Mouse (Mus musculus) mesoderm, embryonic 11.5 days (tissue): ENCODE measurements at regions not wholly inside any gene's neighbourhood (a gene's known extent, or its start where the extent isn't known, plus 50 kb on each side); places are given as distances from the start of the nearest gene placed in this dataset.

ENCODE experiments used
- DNase-seq: peaks from one replicate; pipeline ENCODE4 v3.0.0-alpha.2; 2012; ENCODE audit warnings: low read depth, low spot score

- no peak for DNase-seq
Observed at GRCm38 (mm10) chr1:41065130-41065529, 259.7 kb downstream of the Tmem182 start.

DNA sequence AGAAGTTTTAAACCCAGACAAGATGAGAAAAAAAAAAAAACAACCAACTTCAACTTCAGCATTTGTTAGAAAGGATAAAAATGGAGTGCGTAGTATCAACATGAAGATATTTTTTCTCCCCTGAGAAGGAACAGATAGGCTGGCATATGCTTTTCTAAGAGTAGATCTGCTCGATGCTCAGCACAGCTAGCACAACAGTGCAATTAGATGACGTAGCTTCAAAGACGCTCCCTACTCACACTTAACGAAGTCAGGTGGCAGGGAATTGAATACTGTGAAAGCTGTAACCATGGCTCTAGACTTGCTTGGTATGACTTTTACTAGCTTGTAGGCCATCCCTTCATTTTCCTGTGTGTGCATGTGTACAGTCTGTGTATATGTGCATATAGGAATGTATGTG lies 299.5 kb downstream of the Tmem182 start:
- DNase-seq = no peak

DNA sequence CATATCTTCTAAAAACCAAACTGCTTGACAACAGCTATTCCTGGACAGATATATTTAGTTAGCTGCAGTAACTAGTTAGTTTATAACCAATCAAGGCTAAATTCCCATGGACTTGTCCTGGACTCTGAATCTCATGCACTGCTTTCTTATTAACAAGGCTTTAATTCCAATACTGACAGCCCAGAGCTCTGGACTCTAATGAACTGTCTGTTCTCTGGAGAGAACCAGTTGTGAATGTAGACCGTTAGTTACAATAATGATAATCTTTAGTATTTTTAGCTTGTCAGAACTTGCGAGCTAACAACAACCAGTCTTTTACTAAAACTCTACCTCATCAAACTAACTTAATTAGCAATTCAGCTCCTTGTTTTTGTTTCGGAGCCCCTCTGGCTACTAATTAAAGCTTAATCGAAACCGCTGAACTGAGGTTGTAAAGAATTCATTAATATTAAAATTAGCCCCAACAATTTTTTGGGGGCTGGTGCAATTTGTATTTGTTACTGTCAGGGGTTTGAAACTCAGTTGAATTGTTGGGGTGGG lies 316.3 kb downstream of the Tmem182 start:
- DNase-seq = no peak

- no peak for DNase-seq
Observed at GRCm38 (mm10) chr1:41131410-41131809, 326.0 kb downstream of the Tmem182 start.

GRCm38 (mm10) chr1:41133143-41133542 lies 327.7 kb downstream of the Tmem182 start:
- DNase-seq = no peak

GRCm38 (mm10) chr1:41133946-41134345 lies 328.5 kb downstream of the Tmem182 start:
- DNase-seq = no peak

DNA sequence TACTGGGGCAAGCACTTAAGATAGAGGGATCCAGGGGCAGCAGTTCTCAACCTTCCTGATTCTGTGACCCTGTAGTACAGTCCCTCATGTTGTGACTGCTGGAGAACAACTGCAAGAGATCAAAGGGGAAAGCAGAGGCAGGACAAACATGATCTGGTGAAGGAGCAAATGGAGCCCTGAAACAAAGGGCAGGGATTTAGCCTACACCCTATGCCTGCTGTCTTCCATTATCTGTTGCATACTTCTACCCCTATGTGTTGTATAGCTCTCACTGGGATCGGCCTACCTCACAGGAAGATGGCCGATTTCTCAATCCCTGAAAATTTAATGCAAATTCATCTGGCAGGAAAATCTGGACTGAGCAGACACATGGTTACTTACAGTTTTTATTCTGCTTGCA lies 334.3 kb downstream of the Tmem182 start:
- DNase-seq = no peak

GRCm38 (mm10) chr1:41140542-41140941 lies 335.1 kb downstream of the Tmem182 start:
- peak; percentile 54 for DNase-seq

GRCm38 (mm10) chr1:41141992-41142391 lies 336.6 kb downstream of the Tmem182 start:
- DNase-seq = no peak

- DNase-seq = peak; percentile 61
Observed at GRCm38 (mm10) chr1:41152516-41152915, 347.1 kb downstream of the Tmem182 start.

DNA sequence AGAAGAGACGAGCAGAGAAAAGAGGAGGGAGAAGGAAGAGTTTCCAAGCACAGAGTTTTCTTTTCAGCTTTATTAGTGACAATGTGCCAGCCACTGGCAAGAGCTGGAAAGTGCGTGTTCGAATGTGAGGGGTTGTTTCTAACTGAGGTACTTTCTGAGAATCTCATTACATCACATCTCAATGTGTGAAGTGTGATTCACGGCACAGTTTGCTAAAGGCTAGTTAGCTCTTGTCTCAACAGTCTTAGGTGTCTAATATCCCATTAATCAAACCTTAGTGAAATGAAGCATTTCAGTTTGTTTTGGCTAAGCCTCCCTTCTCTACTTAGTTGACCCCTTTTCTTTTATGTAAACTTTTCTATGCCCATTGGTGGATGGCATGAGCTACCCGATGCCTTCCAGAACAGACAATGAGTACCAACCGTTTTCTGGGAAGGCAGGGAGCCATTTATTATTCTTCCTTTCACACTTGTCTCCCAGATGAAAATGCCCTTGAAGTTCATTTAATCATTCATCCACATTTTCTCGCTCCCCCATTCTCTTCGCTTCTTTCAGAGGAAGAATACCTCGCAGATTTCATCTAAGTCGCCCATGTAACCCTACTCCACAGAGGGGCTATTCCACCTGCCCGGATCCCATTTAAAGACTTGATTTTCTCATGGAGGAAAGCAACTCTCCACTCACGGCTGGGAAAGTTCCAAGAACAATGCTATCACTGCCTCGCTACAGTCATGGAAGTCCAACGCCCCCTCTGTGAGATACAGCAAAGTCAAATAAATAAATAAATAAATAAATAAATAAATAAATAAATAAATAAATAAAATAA lies 348.0 kb downstream of the Tmem182 start:
- DNase-seq = peak; percentile 33

GRCm38 (mm10) chr1:41154198-41154597 lies 348.8 kb downstream of the Tmem182 start:
- DNase-seq = no peak

- DNase-seq = no peak
Observed at GRCm38 (mm10) chr1:41156946-41157345, 351.5 kb downstream of the Tmem182 start.

DNA sequence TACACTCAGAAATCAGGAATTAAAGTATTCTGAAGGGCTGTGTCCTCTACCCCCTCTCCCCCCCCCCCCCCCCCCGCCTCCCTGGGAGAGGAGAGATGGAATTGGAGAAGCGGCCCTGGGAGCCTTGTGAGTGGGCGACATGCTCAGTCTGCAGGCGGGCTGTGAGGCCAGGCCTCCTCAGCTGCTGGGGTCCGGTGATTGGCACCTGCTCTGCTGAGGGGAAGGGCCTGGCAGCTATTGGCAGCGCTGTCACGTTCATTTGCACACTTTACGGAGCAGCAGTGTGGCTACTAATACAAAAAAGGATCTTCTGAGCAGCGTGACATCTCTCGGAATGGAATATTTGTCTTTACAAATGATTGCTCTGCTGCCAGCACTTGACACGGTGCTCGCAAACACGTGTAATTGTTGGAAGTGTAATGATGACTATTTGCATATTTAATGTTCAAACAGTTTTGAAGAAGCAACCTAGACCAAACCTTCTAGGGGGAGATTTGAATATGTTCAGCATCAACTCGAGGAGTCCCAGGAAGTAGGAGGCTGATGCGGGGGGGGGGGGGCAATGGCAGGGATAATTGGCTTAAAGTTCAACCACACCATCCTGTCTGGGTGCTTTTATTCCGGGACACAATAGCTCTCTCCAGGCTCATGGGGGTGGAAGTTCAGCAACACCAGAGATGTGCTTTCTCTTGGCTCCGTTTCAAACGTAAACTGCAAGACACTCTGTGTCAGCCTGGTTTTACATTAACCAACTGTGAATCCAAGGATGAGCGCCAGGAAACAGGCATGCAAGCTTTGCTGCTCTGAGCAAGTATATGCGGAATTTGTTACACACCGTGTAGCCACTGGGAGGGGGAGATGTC lies 352.5 kb downstream of the Tmem182 start:
- peak; percentile 27 for DNase-seq

GRCm38 (mm10) chr1:41165878-41166786 lies 360.7 kb downstream of the Tmem182 start:
- DNase-seq = no peak

GRCm38 (mm10) chr1:41166787-41167420 lies 361.5 kb downstream of the Tmem182 start:
- DNase-seq = no peak

- DNase-seq = no peak
Observed at GRCm38 (mm10) chr1:41186991-41187390, 381.6 kb downstream of the Tmem182 start.

DNA sequence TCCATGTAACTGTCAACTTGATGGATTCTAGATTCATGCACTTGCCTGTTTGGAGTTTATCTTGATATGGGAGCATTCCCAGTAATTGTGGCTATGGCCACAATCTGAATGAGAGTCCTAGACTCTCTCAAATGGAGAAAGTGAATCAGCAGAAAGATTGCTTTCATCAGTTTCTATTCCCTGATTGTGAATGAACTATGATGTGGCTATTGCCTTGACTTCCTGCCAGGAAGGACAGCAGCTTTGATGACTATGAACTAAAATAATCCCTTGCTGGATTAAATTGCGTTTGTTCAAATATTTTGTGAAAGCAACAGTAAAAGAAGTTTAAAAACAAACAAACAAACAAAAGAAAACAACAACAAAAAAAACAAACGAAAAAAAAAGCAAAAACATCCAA lies 407.5 kb downstream of the Tmem182 start:
- DNase-seq = no peak

DNA sequence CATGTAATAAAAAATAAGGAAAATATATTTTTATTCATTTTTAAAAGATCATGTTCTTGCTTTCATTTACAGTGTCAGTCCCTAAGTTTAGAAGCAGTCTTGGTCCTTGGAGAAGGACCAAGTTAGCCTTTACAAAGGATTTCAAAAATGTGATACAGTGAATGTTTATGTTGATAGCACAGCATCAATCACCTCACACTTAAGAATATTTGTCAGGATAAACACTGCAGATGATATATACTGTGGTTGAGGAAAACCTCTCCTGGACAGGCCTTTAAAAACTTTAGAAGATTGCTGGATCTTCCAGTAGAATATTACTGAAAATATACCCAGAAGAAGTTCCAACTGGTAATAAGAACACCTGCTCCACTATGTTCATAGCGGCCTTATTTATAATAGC lies 420.4 kb downstream of the Tmem182 start:
- no peak for DNase-seq

GRCm38 (mm10) chr1:41235335-41235734 lies 429.9 kb downstream of the Tmem182 start:
- no peak for DNase-seq

DNA sequence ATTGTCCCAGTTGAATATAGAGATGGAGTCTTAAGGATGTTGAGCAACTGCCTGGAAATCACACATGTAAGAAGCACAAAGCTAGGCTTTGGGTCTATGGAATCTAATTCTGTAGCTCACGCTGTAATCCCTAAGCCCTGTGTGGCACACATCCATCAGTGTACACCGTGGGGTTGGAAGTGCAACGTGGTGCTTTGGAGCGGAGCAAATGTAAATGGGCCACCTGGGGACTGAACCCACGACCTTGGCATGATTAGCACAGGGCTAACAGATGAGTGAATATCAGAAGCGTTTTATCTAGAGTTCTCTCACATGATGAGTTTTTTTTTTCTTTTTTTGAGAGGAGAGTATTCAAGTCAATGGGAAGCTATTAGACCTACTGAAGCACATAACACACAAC lies 437.6 kb downstream of the Tmem182 start:
- peak; percentile 21 for DNase-seq
